Mouse (Mus musculus) brain, embryonic 14.5 days (tissue): ENCODE results near the gene Pi16.

Source experiments
- CTCF ChIP-seq: fragments of 200-500 bp; IDR thresholded peaks from 2 replicates; pipeline ENCODE4 v1.5.1; 2012; ENCODE audit warnings: inconsistent platforms, mild to moderate bottlenecking, moderate library complexity, borderline replicate concordance; ENCODE audit not compliant: insufficient read depth, insufficient read length; ENCODE audit errors: extremely low read depth
- POLR2A ChIP-seq: fragments of 200-500 bp; IDR thresholded peaks from 2 replicates; pipeline ENCODE4 v1.6.1; 2012; ENCODE audit warnings: mild to moderate bottlenecking, inconsistent platforms, borderline replicate concordance; ENCODE audit not compliant: poor library complexity, insufficient read depth, insufficient read length, severe bottlenecking; ENCODE audit errors: extremely low read depth

GRCm38 (mm10) chr17:29337979-29338823 lies 20.7 kb downstream of the Pi16 start:
- TF ChIP-seq CTCF (no peak), POLR2A (no peak)
